Mouse (Mus musculus) cortical plate, adult 2 months (tissue): Measurements from ENCODE around the gene Fbxl21.

Experiments
- CTCF ChIP-seq: fragments of 200-500 bp; IDR thresholded peaks from 2 replicates; pipeline ENCODE4 v1.5.1; 2011; ENCODE audit warnings: mild to moderate bottlenecking, control low read depth, low read length; ENCODE audit not compliant: insufficient read depth; ENCODE audit errors: extremely low read depth
- POLR2A ChIP-seq: fragments of 200-500 bp; IDR thresholded peaks from 2 replicates; pipeline ENCODE4 v1.6.1; 2011; ENCODE audit warnings: mild to moderate bottlenecking, low read length, control low read depth; ENCODE audit not compliant: insufficient read depth; ENCODE audit errors: extremely low read depth

DNA sequence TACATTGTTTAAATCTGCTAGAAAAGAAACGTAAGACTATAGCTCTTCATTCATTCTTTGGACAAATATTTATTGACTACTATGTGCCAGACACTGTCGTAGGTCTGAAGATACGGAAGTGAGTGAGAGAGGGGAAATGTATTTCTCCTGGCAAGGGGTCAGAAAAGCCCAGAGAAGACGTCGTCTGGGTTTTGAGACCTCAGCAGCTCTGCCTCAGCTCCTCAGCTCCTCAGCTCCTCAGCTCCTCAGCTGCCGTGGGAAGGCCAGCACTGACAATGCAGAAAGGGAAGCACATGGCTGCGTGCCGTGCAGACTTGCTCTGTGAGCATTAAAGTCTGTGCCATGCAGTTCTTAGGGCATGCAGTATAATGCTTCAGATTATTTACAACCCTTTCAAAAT lies 7.4 kb downstream of the Fbxl21 start:
- TF ChIP-seq POLR2A = no peak
- no peak for TF ChIP-seq CTCF
